8 mouse cellular contexts compared by ENCODE assay signal in the genomic region with DNA sequence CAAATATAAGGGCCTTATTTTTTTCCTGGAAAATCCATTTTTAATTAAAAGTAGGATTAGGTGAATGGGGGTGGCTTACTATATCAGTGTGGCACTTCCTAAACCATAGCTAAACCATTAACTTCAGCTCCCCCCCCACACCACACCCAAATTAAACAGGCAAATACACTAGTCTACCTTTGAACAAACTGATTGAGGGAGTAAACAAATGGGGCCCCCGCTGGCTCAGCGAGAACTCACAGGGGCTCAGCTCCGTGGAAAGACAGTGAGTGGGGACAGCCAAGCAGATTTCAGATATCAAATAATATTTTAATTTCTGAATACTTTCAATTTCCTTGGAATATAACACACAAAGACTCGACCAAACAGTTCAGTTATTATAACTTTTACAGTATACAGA. TPM values are rescaled to one million over a fixed set of nuclear protein-coding genes. Genes with fewer than 3 reads are reported as not detected.
DNase-seq lines count a peak whose midpoint lies in the region; ATAC-seq lines count a peak whose summit lies in the region.

No protein-coding gene starts in this region.

- no peak for ATAC-seq in heart, embryonic 15.5 days (replicated peaks; ENCODE audit: insufficient number of reproducible peaks, insufficient read depth, low FRiP score, low read depth)
- ATAC-seq in forebrain, embryonic 11.5 days (replicated peaks; ENCODE audit: low FRiP score) = no peak
- no peak for ATAC-seq in kidney, embryonic 16.5 days (ENCODE audit: low FRiP score, low TSS enrichment)
- no peak for ATAC-seq in erythroid progenitor cell, adult 5-6 weeks (replicated peaks; ENCODE audit: low FRiP score, poor library complexity, severe bottlenecking)

- H3K9me3 ChIP-seq in heart, embryonic 15.5 days (replicated peaks) = no peaks in the 10 kb centered on the region
- H3K9me3 ChIP-seq in forebrain, embryonic 11.5 days (ENCODE audit: control insufficient read depth, low read length) = no peaks in the 10 kb centered on the region
- no peaks in the 10 kb centered on the region for H3K9me3 ChIP-seq in kidney, embryonic 16.5 days (ENCODE audit: low read length)

- intact Hi-C loops in left cerebral cortex, postnatal 25 days (cut with DNase I) = no loop called here

- peaks cover 21% of the 10 kb centered on the region; the same call in 1 of the 2 replicates for H3K4me1 ChIP-seq in heart, embryonic 15.5 days (replicated peaks)
- H3K4me1 ChIP-seq in forebrain, embryonic 11.5 days (replicated peaks; ENCODE audit: control insufficient read depth, insufficient read depth, low read length) = peaks cover 11% of the 10 kb centered on the region
- peaks cover 32% of the 10 kb centered on the region for H3K4me1 ChIP-seq in kidney, embryonic 16.5 days (ENCODE audit: insufficient read depth, low read length)

- no peak overlapping the region for H3K27ac ChIP-seq in heart, embryonic 15.5 days
- H3K27ac ChIP-seq in forebrain, embryonic 11.5 days (ENCODE audit: low read depth, low read length) = peak overlapping the region; percentile 96
- peak overlapping the region; percentile 82 for H3K27ac ChIP-seq in kidney, embryonic 16.5 days (ENCODE audit: low read length)

- peak overlapping the region; percentile 24; the same call in 1 of the 2 replicates for H3K4me3 ChIP-seq in heart, embryonic 15.5 days
- peak overlapping the region; percentile 59 for H3K4me3 ChIP-seq in forebrain, embryonic 11.5 days (ENCODE audit: low read depth, low read length)
- H3K4me3 ChIP-seq in kidney, embryonic 16.5 days (ENCODE audit: low read length) = peak overlapping the region; percentile 66

- WGBS in heart, embryonic 15.5 days = 22% methylated on average over 4 of the region's 4 CpGs
- 6% methylated on average over 4 of the region's 4 CpGs for WGBS in forebrain, embryonic 11.5 days
- WGBS in kidney, embryonic 16.5 days = 9% methylated on average over 4 of the region's 4 CpGs

- no peak for DNase-seq in heart, adult 9 months (ENCODE audit: low spot score in 2 of 2)
- DNase-seq in forebrain, embryonic 11.5 days (ENCODE audit: low spot score) = no peak
- DNase-seq in neural tube, embryonic 10.5 days (ENCODE audit: extremely low spot score, low spot score) = peak; percentile 33
- no peak for DNase-seq in left cerebral cortex, postnatal 25 days (ENCODE audit: low spot score in 2 of 2)
- no peak for DNase-seq in right cerebral cortex, adult 18-20 months

- no peaks in the 10 kb centered on the region for H3K36me3 ChIP-seq in heart, embryonic 15.5 days
- no peaks in the 10 kb centered on the region for H3K36me3 ChIP-seq in forebrain, embryonic 11.5 days (ENCODE audit: control insufficient read depth, insufficient read depth, low read length)
- peaks cover 32% of the 10 kb centered on the region for H3K36me3 ChIP-seq in kidney, embryonic 16.5 days (ENCODE audit: insufficient read depth, low read length)

- H3K4me2 ChIP-seq in heart, embryonic 15.5 days = peak overlapping the region; percentile 89
- H3K4me2 ChIP-seq in forebrain, embryonic 11.5 days (ENCODE audit: low read depth, low read length, severe bottlenecking) = peak overlapping the region; percentile 92
- peak overlapping the region; percentile 86 for H3K4me2 ChIP-seq in kidney, embryonic 16.5 days (replicated peaks; ENCODE audit: low read depth, low read length)

- H3K9ac ChIP-seq in heart, embryonic 15.5 days = peak overlapping the region; percentile 16; the same call in 1 of the 2 replicates
- peak overlapping the region; percentile 59; the same call in 1 of the 2 replicates for H3K9ac ChIP-seq in forebrain, embryonic 11.5 days (ENCODE audit: low read length)
- peak overlapping the region; percentile 76 for H3K9ac ChIP-seq in kidney, embryonic 16.5 days (replicated peaks; ENCODE audit: low read length)

- H3K27me3 ChIP-seq in heart, embryonic 15.5 days = peaks cover 50% of the 10 kb centered on the region
- peaks cover 42% of the 10 kb centered on the region for H3K27me3 ChIP-seq in forebrain, embryonic 11.5 days (ENCODE audit: control insufficient read depth, insufficient read depth, low read length)
- no peaks in the 10 kb centered on the region for H3K27me3 ChIP-seq in kidney, embryonic 16.5 days (ENCODE audit: insufficient read depth, low read length)

RNA-seq across cellular contexts. Expression of a gene that starts 13.4 kb away (rescaled TPM):
- 25.1 and 27.6 TPM in 2 replicates for polyA plus RNA-seq in heart, embryonic 15.5 days (2015; fragmentation: Nextera tagmentation; extraction: Ambion mirVana)
- polyA plus RNA-seq in forebrain, embryonic 11.5 days (2014; fragmentation: Nextera tagmentation; extraction: Ambion mirVana) = 124 and 137 TPM in 2 replicates
- 165 and 186 TPM in 2 replicates for polyA plus RNA-seq in kidney, embryonic 16.5 days (2015; fragmentation: Nextera tagmentation; extraction: Ambion mirVana)
- 10 to 100 TPM; 34.2 to 38.4 TPM for total RNA-seq in left cerebral cortex, postnatal 25 days (2021)
- not detected in 2 replicates for total RNA-seq in erythroid progenitor cell, adult 5-6 weeks (2015; ENCODE audit: low replicate concordance)
- total RNA-seq in erythroid progenitor cell, adult 5-6 weeks (2017; ENCODE audit: low replicate concordance) = not detected in 2 replicates

Comparison
In these comparisons a context has a peak if more than half of its experiments do, and no peak if none do; other contexts are left out.
1. H3K9ac ChIP-seq: peak in every context shown above with its lines; median percentile 76 in kidney, embryonic 16.5 days; 59 in forebrain, embryonic 11.5 days; 16 in heart, embryonic 15.5 days.